Mouse (Mus musculus): ENCODE measurements around the gene Lenep.

- no peak for TF ChIP-seq CTCF (IDR thresholded peaks at IDR 0.05; ENCODE audit: borderline replicate concordance, insufficient read depth, low read depth, low read length)
- no peak for TF ChIP-seq POLR2A (IDR thresholded peaks at IDR 0.05; ENCODE audit: borderline replicate concordance, insufficient read depth, low read length)
These were observed 17.4 kb upstream of the Lenep start for GRCm38 (mm10) chr3:89419981-89420380.

All from cerebellum, adult 2 months (tissue).